Mouse (Mus musculus): Measurements from ENCODE around the gene Atp13a2. TPM values are rescaled to one million over a fixed set of nuclear protein-coding genes. Genes with fewer than 3 reads are reported as not detected.
A peak's percentile ranks its signal among the peaks of the same experiment; 100 is the strongest.

Atp13a2 gene
- polyA plus RNA-seq, 1 experiment from 2014 or later: 15.6 TPM

GRCm38 (mm10) chr4:141020811-141021613, 34.3 kb downstream of the Atp13a2 start:
- no peak for DNase-seq
- H3K4me2 ChIP-seq: no peak overlapping the region
- H3K9ac ChIP-seq: no peak overlapping the region
- no peak for ATAC-seq (ENCODE audit: low read depth)
- H3K4me1 ChIP-seq (replicated peaks): peaks cover 4% of the 10 kb centered on the region; the same call in 1 of the 2 replicates
- H3K36me3 ChIP-seq: no peaks in the 10 kb centered on the region; the same call in 1 of the 2 replicates
- 71% methylated on average over 14 of the region's 14 CpGs for WGBS (ENCODE audit: insufficient replicate concordance)
- no peak overlapping the region for H3K4me3 ChIP-seq (replicated peaks)
- H3K9me3 ChIP-seq (replicated peaks): no peaks in the 10 kb centered on the region
- no peaks in the 10 kb centered on the region for H3K27me3 ChIP-seq
- peak overlapping the region; percentile 47; the same call in 1 of the 2 replicates for H3K27ac ChIP-seq

- WGBS (ENCODE audit: insufficient replicate concordance): 79% methylated on average over 11 of the region's 11 CpGs
- peaks cover 4% of the 10 kb centered on the region; the same call in 1 of the 2 replicates for H3K4me1 ChIP-seq (replicated peaks)
- no peak overlapping the region for H3K4me3 ChIP-seq (replicated peaks)
- ATAC-seq (ENCODE audit: low read depth) (no peak), DNase-seq (no peak)
- no peaks in the 10 kb centered on the region for H3K9me3 ChIP-seq (replicated peaks)
- H3K4me2 ChIP-seq: no peak overlapping the region
- H3K27ac ChIP-seq: peak overlapping the region; percentile 47; the same call in 1 of the 2 replicates
- H3K36me3 ChIP-seq: no peaks in the 10 kb centered on the region; the same call in 1 of the 2 replicates
- H3K9ac ChIP-seq: no peak overlapping the region
- H3K27me3 ChIP-seq: no peaks in the 10 kb centered on the region
These were observed 34.9 kb downstream of the Atp13a2 start for GRCm38 (mm10) chr4:141021614-141021929.

DNA sequence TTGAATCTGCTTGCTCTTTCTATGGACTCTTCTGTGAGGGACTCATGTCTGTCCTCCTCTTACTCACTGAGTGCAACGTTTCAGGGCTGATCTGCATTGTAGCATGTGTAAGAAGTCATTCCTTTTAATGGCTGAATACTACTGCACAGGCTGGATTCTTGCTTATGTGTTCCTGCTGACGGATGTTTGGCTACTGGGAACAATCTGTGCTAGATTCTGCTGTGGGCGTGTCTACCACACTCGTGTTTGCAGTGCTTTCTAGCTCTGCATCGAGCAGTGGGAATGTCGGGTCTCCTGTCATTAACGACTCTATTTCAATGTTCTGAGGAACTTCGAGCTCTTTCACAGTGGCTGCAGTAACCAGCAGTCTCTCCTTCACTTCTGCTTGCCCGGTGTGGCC, 37.4 kb downstream of the Atp13a2 start:
- H3K9me3 ChIP-seq (replicated peaks): no peaks in the 10 kb centered on the region
- 55% methylated on average over 9 of the region's 9 CpGs for WGBS (ENCODE audit: insufficient replicate concordance)
- DNase-seq (no peak), ATAC-seq (ENCODE audit: low read depth) (no peak)
- no peak overlapping the region for H3K27ac ChIP-seq
- H3K9ac ChIP-seq: no peak overlapping the region
- H3K27me3 ChIP-seq: no peaks in the 10 kb centered on the region
- H3K4me2 ChIP-seq: no peak overlapping the region
- no peaks in the 10 kb centered on the region; the same call in 1 of the 2 replicates for H3K36me3 ChIP-seq
- peaks cover 4% of the 10 kb centered on the region; the same call in 1 of the 2 replicates for H3K4me1 ChIP-seq (replicated peaks)
- no peak overlapping the region for H3K4me3 ChIP-seq (replicated peaks)

DNA sequence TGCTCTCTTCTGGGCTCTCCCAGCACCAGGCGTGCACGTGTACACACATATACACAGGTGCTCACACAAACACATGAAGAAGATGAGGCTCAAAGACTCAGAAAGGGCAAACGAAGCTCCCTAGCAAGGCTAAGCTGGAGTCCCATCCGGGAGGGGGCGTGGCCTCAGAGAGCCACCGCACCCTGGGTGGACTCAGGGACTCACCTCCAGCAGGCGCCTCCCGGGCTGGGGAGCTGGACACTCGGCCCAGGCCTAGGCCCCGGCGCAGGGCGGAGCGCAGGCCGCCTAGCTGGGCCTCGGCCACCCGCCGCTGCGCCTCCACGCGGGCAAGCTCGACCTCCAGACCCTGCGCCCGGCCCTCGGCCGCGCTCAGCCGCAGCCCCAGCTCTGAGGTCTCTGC, 38.3 kb downstream of the Atp13a2 start:
- H3K9me3 ChIP-seq (replicated peaks): no peaks in the 10 kb centered on the region
- WGBS (ENCODE audit: insufficient replicate concordance): 66% methylated on average over 27 of the region's 27 CpGs
- H3K4me1 ChIP-seq (replicated peaks): peaks cover 4% of the 10 kb centered on the region; the same call in 1 of the 2 replicates
- H3K27me3 ChIP-seq: no peaks in the 10 kb centered on the region
- ATAC-seq (ENCODE audit: low read depth): no peak
- no peak overlapping the region for H3K4me2 ChIP-seq
- H3K4me3 ChIP-seq (replicated peaks): no peak overlapping the region
- H3K36me3 ChIP-seq: no peaks in the 10 kb centered on the region; the same call in 1 of the 2 replicates
- no peak for DNase-seq
- H3K27ac ChIP-seq: no peak overlapping the region
- no peak overlapping the region for H3K9ac ChIP-seq

GRCm38 (mm10) chr4:141030541-141031206, 44.0 kb downstream of the Atp13a2 start:
- ATAC-seq (ENCODE audit: low read depth) (no peak), DNase-seq (no peak)
- H3K27me3 ChIP-seq: no peaks in the 10 kb centered on the region
- H3K9me3 ChIP-seq (replicated peaks): no peaks in the 10 kb centered on the region
- WGBS (ENCODE audit: insufficient replicate concordance): 86% methylated on average over 18 of the region's 18 CpGs
- H3K4me1 ChIP-seq (replicated peaks): peaks cover 22% of the 10 kb centered on the region
- no peak overlapping the region for H3K4me3 ChIP-seq (replicated peaks)
- H3K9ac ChIP-seq: no peak overlapping the region
- no peaks in the 10 kb centered on the region for H3K36me3 ChIP-seq
- H3K4me2 ChIP-seq: no peak overlapping the region
- H3K27ac ChIP-seq: no peak overlapping the region

DNA sequence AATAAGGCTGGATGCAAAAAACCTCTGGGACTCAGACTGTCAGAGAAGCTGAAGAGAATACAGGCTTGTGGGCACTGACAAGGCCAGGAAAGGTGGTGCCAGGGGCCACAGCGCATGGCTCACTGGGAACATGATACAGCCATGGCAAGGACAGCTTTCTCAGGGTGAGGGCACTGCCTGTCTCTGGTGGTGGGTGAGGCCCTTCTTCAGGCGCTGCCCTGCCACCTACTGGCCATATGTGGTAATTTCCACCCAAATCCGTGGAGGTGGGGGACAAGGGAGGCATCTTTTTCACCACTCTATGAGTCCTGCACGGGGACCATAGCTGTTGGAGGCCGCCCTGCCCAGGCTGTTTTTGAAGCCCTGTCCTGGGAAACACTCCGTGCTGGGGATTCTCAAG, 45.1 kb downstream of the Atp13a2 start:
- ATAC-seq (ENCODE audit: low read depth): no peak
- peak; percentile 57 for DNase-seq
- WGBS (ENCODE audit: insufficient replicate concordance): 7% methylated on average over 6 of the region's 6 CpGs
- no peaks in the 10 kb centered on the region for H3K36me3 ChIP-seq
- H3K27ac ChIP-seq: no peak overlapping the region
- no peaks in the 10 kb centered on the region for H3K9me3 ChIP-seq (replicated peaks)
- H3K4me1 ChIP-seq (replicated peaks): peaks cover 22% of the 10 kb centered on the region
- no peak overlapping the region for H3K4me3 ChIP-seq (replicated peaks)
- no peak overlapping the region for H3K4me2 ChIP-seq
- no peak overlapping the region for H3K9ac ChIP-seq
- H3K27me3 ChIP-seq: no peaks in the 10 kb centered on the region

- Histone ChIP-seq H3K27ac (no peak overlapping the region), H3K36me3 (no peaks in the 10 kb centered on the region), H3K27me3 (no peaks in the 10 kb centered on the region), H3K9me3 (replicated peaks) (no peaks in the 10 kb centered on the region), H3K4me2 (no peak overlapping the region), H3K4me1 (replicated peaks) (peaks cover 22% of the 10 kb centered on the region), H3K9ac (no peak overlapping the region), H3K4me3 (replicated peaks) (no peak overlapping the region)
- ATAC-seq (ENCODE audit: low read depth) (no peak), DNase-seq (no peak)
- WGBS (ENCODE audit: insufficient replicate concordance): 78% methylated on average over 27 of the region's 27 CpGs
These were observed 47.2 kb downstream of the Atp13a2 start for GRCm38 (mm10) chr4:141033606-141034549.

DNA sequence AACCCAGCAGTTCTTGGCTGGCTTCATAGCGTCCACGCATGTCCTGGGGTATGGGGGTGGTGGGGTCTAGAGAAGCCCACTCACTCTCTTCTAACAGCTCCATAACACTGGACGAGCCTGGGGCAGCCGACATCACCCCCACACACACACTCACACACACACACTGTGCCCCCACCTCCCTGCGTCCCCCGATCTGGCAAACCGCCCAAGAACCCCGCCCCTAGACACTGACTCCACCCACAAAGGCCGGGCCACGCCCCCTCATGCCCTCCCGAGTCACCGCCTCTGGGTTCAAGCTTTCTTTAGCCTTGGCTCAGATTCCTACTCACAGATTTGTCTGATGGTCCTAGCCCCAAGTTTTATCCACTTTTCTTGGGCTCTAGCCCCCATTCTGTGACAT, 54.4 kb downstream of the Atp13a2 start:
- Histone ChIP-seq H3K4me1 (replicated peaks) (peaks cover 11% of the 10 kb centered on the region; the same call in 1 of the 2 replicates), H3K4me2 (no peak overlapping the region), H3K4me3 (replicated peaks) (no peak overlapping the region), H3K36me3 (no peaks in the 10 kb centered on the region), H3K27me3 (no peaks in the 10 kb centered on the region), H3K9me3 (replicated peaks) (no peaks in the 10 kb centered on the region), H3K9ac (no peak overlapping the region), H3K27ac (no peak overlapping the region)
- WGBS (ENCODE audit: insufficient replicate concordance): 48% methylated on average over 12 of the region's 12 CpGs
- DNase-seq (no peak), ATAC-seq (ENCODE audit: low read depth) (no peak)

DNA sequence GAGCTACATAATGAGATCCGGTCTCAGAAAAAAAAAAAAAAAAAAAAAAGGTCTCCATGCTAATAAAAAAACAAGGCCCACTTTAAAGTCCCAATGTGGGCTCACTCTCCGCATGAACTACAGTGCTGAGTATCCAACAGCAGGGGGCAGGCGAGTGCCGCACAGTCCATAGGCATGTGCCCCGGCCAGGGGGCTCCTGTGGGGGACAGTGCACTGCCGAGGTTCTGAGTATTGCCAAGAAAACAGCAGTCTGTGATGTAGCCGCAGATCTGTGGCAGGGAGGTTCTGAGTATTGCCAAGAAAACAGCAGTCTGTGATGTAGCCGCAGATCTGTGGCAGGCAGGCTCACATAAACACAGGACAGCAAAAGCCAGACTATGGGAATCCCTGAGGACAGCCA, 58.1 kb downstream of the Atp13a2 start:
- Histone ChIP-seq H3K4me1 (replicated peaks) (peaks cover 11% of the 10 kb centered on the region; the same call in 1 of the 2 replicates), H3K9ac (no peak overlapping the region), H3K27me3 (no peaks in the 10 kb centered on the region), H3K4me3 (replicated peaks) (no peak overlapping the region), H3K9me3 (replicated peaks) (no peaks in the 10 kb centered on the region), H3K4me2 (no peak overlapping the region), H3K36me3 (no peaks in the 10 kb centered on the region), H3K27ac (no peak overlapping the region)
- no peak for ATAC-seq (ENCODE audit: low read depth)
- no peak for DNase-seq
- 27% methylated on average over 8 of the region's 8 CpGs for WGBS (ENCODE audit: insufficient replicate concordance)

GRCm38 (mm10) chr4:141048810-141049475, 62.3 kb downstream of the Atp13a2 start:
- Histone ChIP-seq H3K4me3 (replicated peaks) (no peak overlapping the region), H3K9me3 (replicated peaks) (no peaks in the 10 kb centered on the region), H3K27me3 (no peaks in the 10 kb centered on the region), H3K4me2 (no peak overlapping the region), H3K9ac (no peak overlapping the region), H3K36me3 (no peaks in the 10 kb centered on the region), H3K27ac (no peak overlapping the region), H3K4me1 (replicated peaks) (peaks cover 9% of the 10 kb centered on the region)
- WGBS (ENCODE audit: insufficient replicate concordance): 79% methylated on average over 17 of the region's 17 CpGs
- DNase-seq (no peak), ATAC-seq (ENCODE audit: low read depth) (no peak)

Measured in liver, embryonic 13.5 days (tissue).